Mouse (Mus musculus): ENCODE measurements around the gene Terb1. TPM values are rescaled to one million over a fixed set of nuclear protein-coding genes. Genes with fewer than 3 reads are reported as not detected.
A peak's percentile ranks its signal among the peaks of the same experiment; 100 is the strongest.

The Terb1 gene
- 1 to 10 TPM in 1 of 2 experiments, under 1 TPM in 1; 0.93 to 1.2 TPM for total RNA-seq (2021)

GRCm38 (mm10) chr8:104509061-104510006 lies at the start of gene Terb1:
TSS of gene Terb1 (minus strand) at chr8:104509910.
- intact Hi-C loops (cut with DNase I) = loop anchor here (5.0 kb wide), 2 partner anchors 67 to 167 kb away; partner anchors contain the start of gene Dync1li2
- peak in 1 of 2 experiments; percentile 65 for DNase-seq (ENCODE audit: extremely low spot score in 1 of 2, low spot score in 2 of 2)

- intact Hi-C loops (cut with DNase I) = no loop called here
These were observed 47.5 kb upstream of the Terb1 start for GRCm38 (mm10) chr8:104557226-104557625.

GRCm38 (mm10) chr8:104555191-104555590 lies 45.5 kb upstream of the Terb1 start:
- intact Hi-C loops (cut with DNase I) = no loop called here

More at GRCm38 (mm10) chr8:104557226-104557625, 47.5 kb upstream of the Terb1 start:
- no peak for DNase-seq (ENCODE audit: extremely low spot score in 1 of 2, low spot score in 2 of 2)

GRCm38 (mm10) chr8:104543440-104544045 lies 33.8 kb upstream of the Terb1 start:
- no peak for DNase-seq (ENCODE audit: extremely low spot score in 1 of 2, low spot score in 2 of 2)
- intact Hi-C loops (cut with DNase I) = no loop called here

More at GRCm38 (mm10) chr8:104555191-104555590, 45.5 kb upstream of the Terb1 start:
- no peak for DNase-seq (ENCODE audit: extremely low spot score in 1 of 2, low spot score in 2 of 2)

GRCm38 (mm10) chr8:104542160-104542559 lies 32.5 kb upstream of the Terb1 start:
- intact Hi-C loops (cut with DNase I) = no loop called here

GRCm38 (mm10) chr8:104541515-104541880 lies 31.8 kb upstream of the Terb1 start:
- DNase-seq (ENCODE audit: extremely low spot score in 1 of 2, low spot score in 2 of 2) = no peak
- intact Hi-C loops (cut with DNase I) = no loop called here

More at GRCm38 (mm10) chr8:104542160-104542559, 32.5 kb upstream of the Terb1 start:
- peak; percentile 58 to 63 for DNase-seq (ENCODE audit: extremely low spot score in 1 of 2, low spot score in 2 of 2)

- DNase-seq (ENCODE audit: extremely low spot score in 1 of 2, low spot score in 2 of 2) = peak in 1 of 2 experiments; percentile 64
- intact Hi-C loops (cut with DNase I) = no loop called here
These were observed 31.2 kb upstream of the Terb1 start for GRCm38 (mm10) chr8:104540710-104541514.

- DNase-seq (ENCODE audit: extremely low spot score in 1 of 2, low spot score in 2 of 2) = no peak
- intact Hi-C loops (cut with DNase I) = no loop called here
These were observed 30.5 kb upstream of the Terb1 start for GRCm38 (mm10) chr8:104540238-104540637.

GRCm38 (mm10) chr8:104539566-104539965 lies 29.9 kb upstream of the Terb1 start:
- no peak for DNase-seq (ENCODE audit: extremely low spot score in 1 of 2, low spot score in 2 of 2)

GRCm38 (mm10) chr8:104538896-104539295 lies 29.2 kb upstream of the Terb1 start:
- DNase-seq (ENCODE audit: extremely low spot score in 1 of 2, low spot score in 2 of 2) = no peak
- intact Hi-C loops (cut with DNase I) = loop anchor here (5.0 kb wide), 1 partner anchor 33 kb away; no protein-coding TSS in a partner anchor

More at GRCm38 (mm10) chr8:104539566-104539965, 29.9 kb upstream of the Terb1 start:
- intact Hi-C loops (cut with DNase I) = loop anchor here (5.0 kb wide), 1 partner anchor 33 kb away; no protein-coding TSS in a partner anchor

- intact Hi-C loops (cut with DNase I) = loop anchor here (5.0 kb wide), 1 partner anchor 36 kb away; no protein-coding TSS in a partner anchor
- no peak for DNase-seq (ENCODE audit: extremely low spot score in 1 of 2, low spot score in 2 of 2)
These were observed 26.3 kb upstream of the Terb1 start for GRCm38 (mm10) chr8:104536028-104536427.

- intact Hi-C loops (cut with DNase I) = loop anchor here (5.0 kb wide), 1 partner anchor 37 kb away; no protein-coding TSS in a partner anchor
- DNase-seq (ENCODE audit: extremely low spot score in 1 of 2, low spot score in 2 of 2) = no peak
These were observed 25.7 kb upstream of the Terb1 start for GRCm38 (mm10) chr8:104535378-104535777.

- intact Hi-C loops (cut with DNase I) = loop anchor here (5.0 kb wide), 2 partner anchors 38 to 97 kb away; no protein-coding TSS in a partner anchor
- no peak for DNase-seq (ENCODE audit: extremely low spot score in 1 of 2, low spot score in 2 of 2)
These were observed 25.1 kb upstream of the Terb1 start for GRCm38 (mm10) chr8:104534779-104535141.

- peak; percentile 89 to 92 for DNase-seq (ENCODE audit: extremely low spot score in 1 of 2, low spot score in 2 of 2)
- intact Hi-C loops (cut with DNase I) = loop anchor here (5.0 kb wide), 1 partner anchor 97 kb away; no protein-coding TSS in a partner anchor
These were observed 24.5 kb upstream of the Terb1 start, which contains the start of the genes Nae1 and Car7 for GRCm38 (mm10) chr8:104533971-104534778. TSS of gene Nae1 (minus strand) at chr8:104534637. TSS of gene Car7 (plus strand) at chr8:104534689.

- no peak for DNase-seq (ENCODE audit: extremely low spot score in 1 of 2, low spot score in 2 of 2)
- intact Hi-C loops (cut with DNase I) = loop anchor here (5.0 kb wide), 1 partner anchor 96 kb away; no protein-coding TSS in a partner anchor
These were observed 23.8 kb upstream of the Terb1 start for GRCm38 (mm10) chr8:104533551-104533950.

GRCm38 (mm10) chr8:104529671-104530070 lies 20.0 kb upstream of the Terb1 start:
- no peak for DNase-seq (ENCODE audit: extremely low spot score in 1 of 2, low spot score in 2 of 2)
- intact Hi-C loops (cut with DNase I) = loop anchor here (5.0 kb wide), 1 partner anchor 92 kb away; no protein-coding TSS in a partner anchor

- intact Hi-C loops (cut with DNase I) = loop anchor here (5.0 kb wide), 1 partner anchor 81 kb away; no protein-coding TSS in a partner anchor
- no peak for DNase-seq (ENCODE audit: extremely low spot score in 1 of 2, low spot score in 2 of 2)
These were observed 8.2 kb upstream of the Terb1 start for GRCm38 (mm10) chr8:104517872-104518271.
